Mouse (Mus musculus): ENCODE measurements at regions not wholly inside any gene's neighbourhood (a gene's known extent, or its start where the extent isn't known, plus 50 kb on each side); places are given as distances from the start of the nearest gene placed in this dataset.

DNA sequence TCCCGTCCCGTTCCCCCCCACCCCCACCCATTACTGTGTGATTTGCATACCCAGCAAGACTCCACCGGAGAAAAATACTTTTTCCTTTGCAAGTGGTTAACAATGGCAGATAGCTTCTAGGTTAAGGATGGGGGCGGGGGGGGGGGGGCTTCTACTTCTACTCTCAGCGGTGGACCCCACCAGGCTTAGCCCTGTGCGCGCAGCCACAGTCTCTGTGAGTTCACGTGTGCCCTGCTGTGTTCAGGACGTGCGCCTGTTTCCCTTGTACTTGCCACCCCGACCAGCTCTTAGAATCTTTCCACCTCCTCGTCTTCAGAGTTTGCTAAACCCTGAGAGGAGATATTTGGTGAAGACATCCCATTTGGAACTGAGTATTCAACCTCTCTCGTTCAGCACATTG, 86.9 kb downstream of the Inhbb start:
- Histone ChIP-seq H3K9me3 (no peaks in the 10 kb centered on the region), H3K36me3 (no peaks in the 10 kb centered on the region), H3K4me1 (replicated peaks) (no peaks in the 10 kb centered on the region), H3K27me3 (no peaks in the 10 kb centered on the region), H3K27ac (replicated peaks) (no peak overlapping the region), H3K4me3 (no peak overlapping the region), H3K9ac (no peak overlapping the region), H3K4me2 (no peak overlapping the region)
- 23% methylated on average over 13 of the region's 13 CpGs for WGBS
- no peak for ATAC-seq (ENCODE audit: low FRiP score, low read depth)

DNA sequence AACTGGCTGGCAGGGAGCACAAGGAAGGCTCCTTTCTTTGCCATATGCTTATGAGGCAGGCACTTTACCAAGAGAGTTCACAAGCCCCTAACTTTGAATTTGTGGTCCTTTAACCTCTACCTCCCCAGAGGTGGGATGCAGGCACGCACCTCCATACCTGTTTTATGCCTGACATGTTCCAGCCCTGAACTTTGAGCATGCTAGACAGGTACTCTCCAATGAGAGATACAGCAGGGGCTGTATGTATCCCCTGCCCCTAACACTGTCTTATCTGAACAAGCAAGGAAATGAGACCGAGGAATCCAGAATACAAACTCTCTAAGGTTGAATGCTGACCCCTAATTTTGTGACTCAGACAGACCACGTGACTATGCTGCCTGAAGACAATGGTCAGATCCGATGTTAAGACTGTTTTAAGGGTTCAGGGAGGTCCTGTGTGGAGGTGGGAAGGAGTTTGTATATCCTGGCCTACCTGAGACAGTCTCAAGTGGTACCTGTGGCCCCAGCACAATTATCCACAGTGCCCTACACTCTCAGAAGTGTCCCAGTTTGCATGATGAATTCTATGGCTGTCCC, 91.2 kb downstream of the Inhbb start:
- Histone ChIP-seq H3K4me1 (replicated peaks) (peaks cover 13% of the 10 kb centered on the region), H3K27ac (replicated peaks) (no peak overlapping the region), H3K9ac (no peak overlapping the region), H3K9me3 (no peaks in the 10 kb centered on the region), H3K27me3 (no peaks in the 10 kb centered on the region), H3K4me2 (no peak overlapping the region), H3K4me3 (no peak overlapping the region), H3K36me3 (no peaks in the 10 kb centered on the region)
- WGBS = 74% methylated on average over 4 of the region's 4 CpGs
- no peak for ATAC-seq (ENCODE audit: low FRiP score, low read depth)

DNA sequence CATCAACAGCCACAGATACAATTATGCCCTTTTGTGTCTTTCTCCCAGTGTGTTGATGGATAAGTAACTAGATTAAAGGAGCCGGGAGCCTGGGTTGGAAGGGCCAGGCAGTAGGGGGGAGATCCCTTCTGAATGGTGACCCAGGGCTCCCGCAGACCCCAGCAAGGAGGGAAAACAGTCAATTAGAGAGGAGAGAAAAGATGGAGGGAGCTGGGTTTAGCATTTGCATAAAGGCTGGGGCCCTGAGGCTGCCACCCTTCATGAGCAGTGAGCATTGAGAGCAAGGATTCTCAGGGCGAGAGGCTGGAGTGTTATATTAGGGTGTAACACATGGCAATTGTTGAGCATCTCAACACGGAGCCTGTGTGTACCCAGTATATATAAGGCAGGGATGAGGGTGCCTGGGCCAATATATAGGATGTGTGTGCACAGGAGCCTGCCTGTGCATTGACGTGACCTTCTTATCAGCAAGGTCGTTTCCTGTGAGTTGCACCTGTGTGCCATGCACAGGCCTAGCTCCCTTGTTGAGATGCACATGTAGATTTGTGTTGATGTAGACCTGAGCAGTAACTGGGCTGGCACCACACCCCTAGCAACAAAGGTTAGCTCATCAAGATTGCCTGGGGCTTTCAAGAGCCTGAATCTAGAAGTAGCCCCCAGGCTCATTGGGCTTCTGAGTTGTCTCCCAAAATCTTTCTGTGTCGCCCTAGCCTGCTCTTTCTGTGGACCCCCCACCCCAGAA, 92.2 kb downstream of the Inhbb start:
- peak; percentile 25; the same call in 1 of the 2 replicates for ATAC-seq (ENCODE audit: low FRiP score, low read depth)
- H3K27me3 ChIP-seq = no peaks in the 10 kb centered on the region
- WGBS = 40% methylated on average over 7 of the region's 7 CpGs
- no peak overlapping the region for H3K4me2 ChIP-seq
- no peak overlapping the region for H3K9ac ChIP-seq
- peaks cover 13% of the 10 kb centered on the region for H3K4me1 ChIP-seq (replicated peaks)
- H3K36me3 ChIP-seq = no peaks in the 10 kb centered on the region
- no peaks in the 10 kb centered on the region for H3K9me3 ChIP-seq
- H3K27ac ChIP-seq (replicated peaks) = peak overlapping the region; percentile 72; the same call in 1 of the 2 replicates
- no peak overlapping the region for H3K4me3 ChIP-seq

DNA sequence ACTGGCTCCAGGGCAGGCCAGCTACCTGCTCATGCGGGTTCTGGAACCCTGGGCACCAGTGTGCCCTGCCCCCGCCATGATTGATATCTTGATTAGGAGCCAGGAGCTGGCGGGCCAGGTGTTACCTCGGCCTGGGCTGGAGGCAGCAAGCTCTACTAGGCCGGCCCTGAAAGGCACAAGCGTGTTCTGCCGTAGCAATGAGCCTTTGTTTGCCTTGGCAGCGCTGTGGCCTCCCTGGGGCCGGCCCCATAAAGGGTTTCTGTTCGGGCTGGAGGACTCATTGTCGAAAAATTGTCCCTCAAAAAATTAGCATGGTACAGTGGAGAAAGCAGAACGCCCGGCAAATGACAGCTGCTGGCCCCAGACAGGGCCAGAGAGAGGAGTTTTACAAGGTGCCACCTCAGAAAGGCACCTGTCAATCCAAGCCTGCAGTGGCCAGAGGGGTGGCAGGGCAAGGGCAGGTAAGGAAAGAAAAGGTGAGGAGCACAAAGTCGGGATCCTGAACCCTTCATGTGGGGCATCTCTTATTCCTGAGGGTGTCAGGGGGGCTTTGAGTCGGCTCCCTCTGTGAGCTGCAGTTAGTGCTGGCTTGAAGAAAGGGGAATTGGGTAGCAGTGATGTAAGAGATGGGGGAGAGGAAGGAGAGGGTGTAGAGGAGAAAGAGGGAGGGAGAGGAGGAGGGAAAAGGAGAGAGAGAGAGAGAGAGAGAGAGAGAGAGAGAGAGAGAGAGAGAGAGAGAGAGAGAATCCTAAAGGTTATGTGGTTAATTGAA, 92.9 kb downstream of the Inhbb start:
- peaks cover 13% of the 10 kb centered on the region for H3K4me1 ChIP-seq (replicated peaks)
- H3K4me3 ChIP-seq = no peak overlapping the region
- WGBS = 8% methylated on average over 15 of the region's 15 CpGs
- H3K27ac ChIP-seq (replicated peaks) = peak overlapping the region; percentile 72
- no peaks in the 10 kb centered on the region for H3K9me3 ChIP-seq
- no peak overlapping the region for H3K4me2 ChIP-seq
- no peaks in the 10 kb centered on the region for H3K27me3 ChIP-seq
- no peak overlapping the region for H3K9ac ChIP-seq
- ATAC-seq (ENCODE audit: low FRiP score, low read depth) = peak; percentile 89
- no peaks in the 10 kb centered on the region for H3K36me3 ChIP-seq

DNA sequence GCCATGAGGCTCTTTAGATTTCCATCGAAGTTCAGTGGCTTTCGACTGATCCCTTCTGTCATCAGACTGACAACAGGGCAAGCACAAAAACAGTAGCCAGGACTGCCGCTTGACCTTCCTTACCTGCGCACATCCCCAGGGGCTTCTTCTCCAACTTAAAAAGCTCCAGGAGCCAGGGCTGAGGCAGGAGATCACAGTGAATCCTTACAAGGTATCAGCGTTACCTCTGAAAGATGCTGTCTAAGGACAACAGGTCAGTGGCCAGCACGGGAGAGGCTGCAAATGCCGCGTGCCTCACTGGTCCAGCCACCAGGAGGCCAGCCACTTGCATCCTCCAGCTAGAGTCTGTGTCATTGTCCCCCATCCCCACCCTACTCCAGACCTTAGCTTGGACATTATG, 97.5 kb downstream of the Inhbb start:
- no peak for ATAC-seq (ENCODE audit: low FRiP score, low read depth)
- Histone ChIP-seq H3K27me3 (no peaks in the 10 kb centered on the region), H3K36me3 (no peaks in the 10 kb centered on the region), H3K27ac (replicated peaks) (no peak overlapping the region), H3K9me3 (no peaks in the 10 kb centered on the region), H3K4me1 (replicated peaks) (peaks cover 8% of the 10 kb centered on the region), H3K4me2 (no peak overlapping the region), H3K4me3 (no peak overlapping the region), H3K9ac (no peak overlapping the region)
- WGBS = 76% methylated on average over 8 of the region's 8 CpGs

DNA sequence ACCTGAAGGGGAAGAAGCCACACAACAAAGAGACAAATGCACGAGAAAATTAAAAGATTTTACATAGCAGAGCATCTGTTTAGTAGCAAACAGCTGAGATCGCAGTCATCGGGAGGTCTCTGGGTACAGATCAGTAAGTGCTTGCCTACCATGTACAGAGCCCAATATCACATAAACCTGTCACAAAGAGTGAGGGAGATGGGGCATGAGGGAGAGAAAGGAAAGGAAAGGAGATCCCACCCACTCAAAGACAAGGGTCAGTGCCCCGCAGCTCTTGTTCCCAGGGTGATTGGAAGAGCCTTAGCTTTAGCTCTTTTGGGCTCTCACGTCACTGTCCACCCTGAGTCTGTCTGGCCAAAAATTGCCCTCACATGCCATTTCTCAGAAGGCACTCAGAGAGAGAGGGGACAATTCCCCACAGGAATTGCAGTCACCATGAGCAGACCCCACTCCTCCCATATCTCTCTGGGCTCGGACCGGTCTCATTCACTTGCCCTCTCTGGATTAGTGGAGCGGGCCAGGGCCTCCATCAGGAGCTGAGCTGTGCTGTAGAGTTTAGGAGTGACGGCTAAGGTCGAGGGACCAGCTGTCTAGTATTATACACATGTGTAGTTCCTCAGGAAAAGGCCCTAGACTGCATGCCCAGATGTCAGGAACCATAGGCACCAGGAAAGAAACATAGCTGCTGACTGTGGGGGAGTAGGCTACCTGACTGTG, 99.6 kb downstream of the Inhbb start:
- no peak overlapping the region for H3K27ac ChIP-seq (replicated peaks)
- no peaks in the 10 kb centered on the region for H3K9me3 ChIP-seq
- 82% methylated on average over 10 of the region's 10 CpGs for WGBS
- no peak overlapping the region for H3K9ac ChIP-seq
- no peaks in the 10 kb centered on the region for H3K4me1 ChIP-seq (replicated peaks)
- H3K4me3 ChIP-seq = no peak overlapping the region
- no peaks in the 10 kb centered on the region for H3K36me3 ChIP-seq
- H3K27me3 ChIP-seq = no peaks in the 10 kb centered on the region
- ATAC-seq (ENCODE audit: low FRiP score, low read depth) = no peak
- H3K4me2 ChIP-seq = no peak overlapping the region

DNA sequence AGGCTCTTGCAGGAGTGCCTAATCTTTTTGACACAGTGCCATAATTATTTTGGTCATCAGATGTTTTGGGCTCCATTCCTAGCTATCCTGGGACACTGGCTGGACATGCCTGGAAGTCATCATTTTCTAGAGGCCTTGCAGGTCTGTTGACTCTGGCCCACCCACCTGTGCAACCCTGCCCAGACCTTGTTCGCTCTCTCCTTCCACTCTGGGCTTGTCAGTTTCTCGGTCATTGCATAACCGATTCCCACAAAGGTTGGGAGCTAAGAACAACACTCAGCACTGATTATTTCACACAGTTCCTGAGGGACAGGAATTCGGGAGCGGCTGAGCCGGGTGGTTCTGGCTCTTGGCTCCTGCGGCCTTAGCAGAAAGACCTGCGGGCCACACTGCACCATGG, 100.2 kb downstream of the Inhbb start:
- Histone ChIP-seq H3K4me2 (no peak overlapping the region), H3K27ac (replicated peaks) (no peak overlapping the region), H3K4me3 (no peak overlapping the region), H3K4me1 (replicated peaks) (no peaks in the 10 kb centered on the region), H3K36me3 (no peaks in the 10 kb centered on the region), H3K9ac (no peak overlapping the region), H3K27me3 (no peaks in the 10 kb centered on the region), H3K9me3 (no peaks in the 10 kb centered on the region)
- WGBS = 89% methylated on average over 8 of the region's 8 CpGs
- no peak for ATAC-seq (ENCODE audit: low FRiP score, low read depth)

DNA sequence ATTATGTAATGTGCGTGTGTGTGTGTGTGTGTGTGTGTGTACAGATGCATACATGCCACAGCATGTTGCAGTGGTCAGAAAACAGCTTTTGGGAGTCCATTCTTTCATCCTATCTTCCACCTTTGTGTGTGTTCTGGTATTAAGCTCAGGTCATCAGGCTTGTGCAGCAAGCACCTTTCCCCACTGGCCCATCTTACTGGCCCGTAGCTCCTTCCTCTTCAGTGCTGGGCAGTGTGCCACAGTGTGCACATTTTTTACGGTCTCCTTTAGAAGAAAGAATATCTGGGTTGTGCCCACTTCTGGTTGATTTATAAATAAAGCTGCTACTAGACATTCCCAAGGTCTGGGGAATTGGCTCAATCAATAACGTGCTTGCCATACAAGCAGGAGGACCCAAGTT, 105.0 kb downstream of the Inhbb start:
- Histone ChIP-seq H3K4me3 (no peak overlapping the region), H3K36me3 (no peaks in the 10 kb centered on the region), H3K27me3 (no peaks in the 10 kb centered on the region), H3K9me3 (no peaks in the 10 kb centered on the region), H3K4me2 (no peak overlapping the region), H3K4me1 (replicated peaks) (no peaks in the 10 kb centered on the region), H3K9ac (no peak overlapping the region), H3K27ac (replicated peaks) (no peak overlapping the region)
- WGBS = 82% methylated on average over 4 of the region's 4 CpGs
- ATAC-seq (ENCODE audit: low FRiP score, low read depth) = no peak

DNA sequence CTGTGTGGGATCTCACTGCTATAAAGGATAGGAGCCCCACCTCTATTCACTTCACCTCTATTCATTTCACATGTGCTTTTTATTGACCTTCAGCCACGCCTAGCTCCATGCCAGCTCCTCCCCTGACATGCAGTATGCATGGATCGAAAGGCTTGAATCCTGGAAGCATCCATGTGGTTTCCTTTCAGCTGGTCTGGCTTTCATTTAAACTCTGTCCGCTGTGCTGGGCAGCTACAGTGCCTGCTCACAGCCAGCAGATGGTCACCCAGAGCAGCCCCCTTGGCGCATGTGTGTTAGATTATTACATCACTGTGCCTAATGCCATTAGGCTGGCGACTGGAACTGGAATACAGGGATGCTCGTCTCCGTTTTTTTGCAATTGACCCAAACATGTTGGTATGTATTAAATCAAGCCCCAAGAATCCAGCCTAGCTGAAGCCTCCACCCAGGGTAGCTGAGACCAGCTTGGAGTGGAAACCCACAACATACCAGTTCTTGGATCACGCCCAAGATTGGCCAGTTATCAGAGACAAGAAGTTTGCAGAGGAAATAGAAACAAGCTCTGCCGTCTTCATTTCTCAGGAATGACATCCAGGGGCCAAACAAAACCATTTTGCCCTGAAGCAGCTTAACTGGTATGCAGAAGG, 113.2 kb downstream of the Inhbb start:
- no peak overlapping the region for H3K27ac ChIP-seq (replicated peaks)
- H3K9ac ChIP-seq = no peak overlapping the region
- H3K27me3 ChIP-seq = no peaks in the 10 kb centered on the region
- no peak overlapping the region for H3K4me2 ChIP-seq
- H3K4me3 ChIP-seq = no peak overlapping the region
- WGBS = 66% methylated on average over 9 of the region's 9 CpGs
- H3K4me1 ChIP-seq (replicated peaks) = peaks cover 10% of the 10 kb centered on the region; the same call in 1 of the 2 replicates
- no peaks in the 10 kb centered on the region for H3K36me3 ChIP-seq
- H3K9me3 ChIP-seq = no peaks in the 10 kb centered on the region
- peak; percentile 60; the same call in 1 of the 2 replicates for ATAC-seq (ENCODE audit: low FRiP score, low read depth)

DNA sequence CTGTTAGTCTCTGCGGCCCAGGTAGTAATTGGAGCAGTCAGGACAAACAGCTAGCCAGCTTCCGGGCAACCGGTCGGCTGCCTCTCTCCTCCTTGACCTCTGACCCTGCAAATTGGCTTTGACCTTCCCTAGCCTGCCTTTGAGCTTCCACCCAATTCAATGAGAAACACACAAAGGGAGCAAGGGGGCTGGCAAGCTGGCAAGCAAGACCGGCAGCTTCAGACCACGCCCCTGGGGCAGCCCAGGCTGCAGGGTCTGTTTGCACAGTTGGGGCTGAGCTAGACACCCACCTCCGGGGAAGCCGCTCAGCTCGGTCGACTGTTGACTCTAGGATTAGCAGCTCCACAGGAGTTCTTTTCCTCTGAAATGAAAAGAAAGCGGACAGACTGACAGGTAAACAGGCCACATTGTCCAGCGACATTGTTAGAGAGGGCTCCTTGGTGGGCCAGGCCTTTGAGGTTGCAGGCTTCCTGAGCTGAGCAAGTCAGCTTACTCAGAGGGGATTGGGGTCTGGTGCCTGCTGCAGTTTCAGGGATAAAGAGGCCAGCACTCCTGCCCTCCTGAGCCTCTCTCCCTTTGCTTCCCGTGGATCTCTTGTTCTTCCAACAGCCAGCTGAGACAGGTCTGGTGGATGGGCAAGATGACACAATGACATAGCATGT, 116.6 kb downstream of the Inhbb start:
- Histone ChIP-seq H3K9me3 (no peaks in the 10 kb centered on the region), H3K27me3 (no peaks in the 10 kb centered on the region), H3K4me2 (no peak overlapping the region), H3K36me3 (no peaks in the 10 kb centered on the region), H3K4me1 (replicated peaks) (peaks cover 10% of the 10 kb centered on the region; the same call in 1 of the 2 replicates), H3K4me3 (no peak overlapping the region), H3K9ac (no peak overlapping the region), H3K27ac (replicated peaks) (no peak overlapping the region)
- ATAC-seq (ENCODE audit: low FRiP score, low read depth) = peak; percentile 58
- WGBS = 11% methylated on average over 13 of the region's 13 CpGs

DNA sequence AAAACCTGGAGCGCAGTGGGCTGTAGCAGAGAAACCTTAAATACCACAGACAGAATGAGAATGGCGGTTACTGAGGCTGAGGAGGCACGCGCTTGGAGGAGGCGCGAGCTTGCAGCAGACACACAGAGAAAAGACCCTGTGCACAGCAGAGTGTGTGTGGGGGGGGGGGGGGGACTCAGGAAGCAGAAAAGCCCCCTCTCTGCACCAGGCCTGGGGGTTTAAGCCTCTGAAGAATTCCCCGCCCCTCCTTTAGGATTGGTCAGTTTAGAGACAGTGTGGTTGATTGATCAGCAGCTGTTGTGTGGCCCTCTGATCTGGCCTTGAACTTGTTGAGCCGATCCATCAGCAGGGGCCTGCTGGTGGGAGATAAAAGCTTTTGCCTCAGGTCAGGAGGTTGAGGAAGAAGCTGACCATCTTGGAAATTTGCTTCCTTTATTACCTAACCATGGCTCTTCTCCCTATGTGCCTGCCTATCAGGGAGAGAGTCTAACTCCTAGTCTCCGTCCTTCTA, 117.5 kb downstream of the Inhbb start:
- WGBS = 19% methylated on average over 9 of the region's 9 CpGs
- Histone ChIP-seq H3K9ac (no peak overlapping the region), H3K4me3 (no peak overlapping the region), H3K36me3 (no peaks in the 10 kb centered on the region), H3K9me3 (no peaks in the 10 kb centered on the region), H3K27ac (replicated peaks) (no peak overlapping the region), H3K27me3 (no peaks in the 10 kb centered on the region), H3K4me1 (replicated peaks) (peaks cover 10% of the 10 kb centered on the region; the same call in 1 of the 2 replicates), H3K4me2 (no peak overlapping the region)
- ATAC-seq (ENCODE audit: low FRiP score, low read depth) = no peak; the same call in 1 of the 2 replicates
